Mouse (Mus musculus) brain, embryonic 18.5 days (tissue): Measurements from ENCODE around the gene Hlcs.

Experiments used
- DNase-seq: peaks from one replicate; pipeline ENCODE4 v3.0.0-alpha.2; 2012; ENCODE audit warnings: low read depth, low spot score

Hlcs gene

DNA sequence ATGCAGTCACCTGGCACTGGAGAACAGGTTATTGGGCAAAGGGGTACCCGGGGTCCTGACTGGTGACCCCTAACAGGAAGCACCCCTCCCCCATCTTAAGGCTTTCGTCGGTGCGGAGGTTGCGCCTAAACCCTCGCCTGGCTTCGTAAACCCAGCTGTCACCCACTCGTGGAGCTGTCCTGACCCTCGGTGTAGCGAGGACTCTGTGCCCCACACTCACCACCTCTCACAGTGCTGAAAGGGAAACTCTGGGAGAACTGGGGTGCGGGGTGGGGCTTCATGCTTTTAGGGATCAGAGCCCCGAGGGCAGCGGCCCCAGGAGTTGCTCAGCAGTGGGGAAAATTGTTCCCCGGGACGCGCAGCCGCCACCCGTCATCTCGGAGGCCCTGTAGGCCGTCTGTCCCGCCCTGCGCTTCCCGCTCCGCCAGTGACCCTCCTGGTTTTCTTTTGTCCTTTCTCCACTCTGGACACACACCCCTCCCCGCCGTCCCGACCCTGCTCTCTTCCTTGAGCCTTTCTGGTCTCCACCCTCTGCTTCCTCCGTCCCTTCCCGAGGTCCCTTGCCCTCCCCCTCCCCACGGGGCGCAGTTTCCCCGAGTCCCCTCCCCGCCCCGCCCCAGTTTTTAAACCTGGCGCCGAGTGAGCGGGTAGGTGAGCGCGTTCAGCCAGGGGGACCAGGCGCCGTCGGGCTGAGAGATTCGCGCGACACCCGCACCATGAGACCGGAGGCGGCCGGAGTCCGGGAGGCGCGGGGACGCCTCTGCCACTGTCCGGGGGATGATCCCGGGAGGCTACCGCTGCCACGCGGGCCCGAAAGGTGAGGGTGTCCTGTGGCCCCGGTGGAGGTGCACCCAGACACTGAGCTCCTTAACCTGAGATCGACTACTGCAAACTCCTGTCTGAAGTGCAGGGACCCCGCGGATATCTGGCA lies 14.7 kb upstream of the Hlcs start, which contains the start of gene Ripply3:
Ripply3 (plus strand) TSS at position 640 of the 931 bp plus-strand sequence.
- no peak for DNase-seq

DNA sequence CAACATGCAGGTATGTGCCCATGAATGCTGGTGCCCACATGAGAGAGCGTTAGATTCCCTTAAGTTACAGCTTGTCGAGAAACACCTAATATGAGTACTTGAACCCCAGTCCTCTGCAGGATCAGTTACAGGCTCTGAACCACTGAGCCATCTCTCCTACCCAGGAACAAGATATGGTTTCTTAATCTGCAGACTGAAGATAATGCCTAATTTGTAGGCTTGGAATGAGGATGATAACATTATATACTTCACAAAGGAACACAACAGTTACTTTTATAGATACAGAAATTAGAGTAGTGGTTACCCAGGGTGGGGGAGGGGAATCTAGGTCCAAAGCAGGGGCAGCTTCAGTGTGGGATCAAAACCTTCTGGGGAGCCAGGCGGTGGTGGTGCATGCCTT lies 12.6 kb upstream of the Hlcs start:
- DNase-seq, result no peak

GRCm38 (mm10) chr16:94323681-94324080 lies 10.3 kb upstream of the Hlcs start:
- DNase-seq, result no peak

GRCm38 (mm10) chr16:94320223-94320622 lies 6.9 kb upstream of the Hlcs start:
- no peak for DNase-seq

DNA sequence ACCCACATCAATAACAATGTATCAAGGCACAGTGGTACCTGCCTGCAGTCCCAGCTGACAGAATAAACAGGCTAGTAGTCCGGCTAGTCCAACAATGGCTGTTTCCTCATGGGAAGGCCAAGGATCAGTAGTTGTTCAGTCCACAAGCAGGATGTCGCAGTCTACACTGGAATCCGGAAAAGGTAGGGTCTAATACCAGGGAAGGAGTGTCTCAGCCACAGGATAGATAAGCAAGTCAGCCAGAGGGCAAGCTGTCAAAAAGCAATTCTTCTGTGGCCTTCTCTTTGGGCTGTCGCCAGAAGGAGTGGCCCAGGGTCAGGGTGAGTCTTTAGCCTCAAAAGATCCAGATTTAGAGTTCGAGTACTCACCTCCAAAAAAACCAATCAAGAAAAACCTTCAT lies 4.4 kb upstream of the Hlcs start:
- no peak for DNase-seq

GRCm38 (mm10) chr16:94315215-94315614 lies 1.8 kb upstream of the Hlcs start:
- no peak for DNase-seq

GRCm38 (mm10) chr16:94314626-94315025 lies 1.3 kb upstream of the Hlcs start:
- DNase-seq, result no peak

DNA sequence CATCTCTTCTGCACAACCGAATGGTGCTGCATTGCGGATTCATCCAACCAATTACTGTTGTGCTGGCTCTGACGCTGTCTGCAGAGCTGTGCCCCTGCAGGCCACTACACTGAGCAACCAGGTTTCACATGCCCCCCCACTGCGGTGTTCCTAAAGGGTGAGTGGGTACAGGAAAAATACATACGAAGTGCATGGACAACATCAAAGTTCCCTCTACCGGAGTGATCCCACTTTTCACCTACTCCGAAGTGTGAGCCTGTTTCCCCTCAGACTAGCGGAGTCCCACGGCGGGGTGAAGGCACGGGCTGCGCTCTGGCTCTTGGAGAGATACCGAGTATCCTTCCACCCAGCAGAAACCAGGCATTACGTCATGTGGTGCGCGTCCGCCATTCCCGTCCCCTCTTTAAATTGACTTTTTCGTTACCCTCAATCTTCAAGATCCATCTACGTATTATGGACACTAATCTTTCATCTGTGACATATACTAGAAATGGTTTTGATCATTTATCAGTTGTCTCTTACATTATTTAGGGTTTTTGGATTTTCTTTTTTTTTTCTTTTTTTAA lies 625 bp downstream of the Hlcs start:
- peak; percentile 89 for DNase-seq

- no peak for DNase-seq
Measured at GRCm38 (mm10) chr16:94311931-94312330, 1.4 kb downstream of the Hlcs start.

GRCm38 (mm10) chr16:94311416-94311815 lies 2.0 kb downstream of the Hlcs start:
- DNase-seq, result no peak

GRCm38 (mm10) chr16:94309025-94309424 lies 4.3 kb downstream of the Hlcs start:
- DNase-seq, result no peak

- DNase-seq, result no peak
Measured at GRCm38 (mm10) chr16:94307942-94308341, 5.4 kb downstream of the Hlcs start.

- no peak for DNase-seq
Measured at GRCm38 (mm10) chr16:94307526-94307925, 5.8 kb downstream of the Hlcs start.

DNA sequence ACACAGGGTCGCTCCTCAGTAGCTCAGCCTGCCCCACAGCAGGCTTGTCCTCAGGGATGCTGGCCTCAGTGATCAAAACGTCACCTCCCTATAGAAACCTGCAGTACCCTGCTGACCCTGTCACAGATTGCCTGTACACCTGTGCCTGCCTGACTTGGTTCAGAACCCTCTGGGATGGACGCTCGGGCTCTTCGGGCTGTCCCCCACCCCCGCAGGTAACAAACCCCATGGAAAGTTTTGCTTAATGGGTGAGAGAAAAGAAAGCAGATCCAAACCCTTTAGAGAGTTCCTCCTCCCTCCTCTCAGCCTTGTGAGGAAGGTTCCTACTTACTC lies 10.2 kb downstream of the Hlcs start:
- no peak for DNase-seq

DNA sequence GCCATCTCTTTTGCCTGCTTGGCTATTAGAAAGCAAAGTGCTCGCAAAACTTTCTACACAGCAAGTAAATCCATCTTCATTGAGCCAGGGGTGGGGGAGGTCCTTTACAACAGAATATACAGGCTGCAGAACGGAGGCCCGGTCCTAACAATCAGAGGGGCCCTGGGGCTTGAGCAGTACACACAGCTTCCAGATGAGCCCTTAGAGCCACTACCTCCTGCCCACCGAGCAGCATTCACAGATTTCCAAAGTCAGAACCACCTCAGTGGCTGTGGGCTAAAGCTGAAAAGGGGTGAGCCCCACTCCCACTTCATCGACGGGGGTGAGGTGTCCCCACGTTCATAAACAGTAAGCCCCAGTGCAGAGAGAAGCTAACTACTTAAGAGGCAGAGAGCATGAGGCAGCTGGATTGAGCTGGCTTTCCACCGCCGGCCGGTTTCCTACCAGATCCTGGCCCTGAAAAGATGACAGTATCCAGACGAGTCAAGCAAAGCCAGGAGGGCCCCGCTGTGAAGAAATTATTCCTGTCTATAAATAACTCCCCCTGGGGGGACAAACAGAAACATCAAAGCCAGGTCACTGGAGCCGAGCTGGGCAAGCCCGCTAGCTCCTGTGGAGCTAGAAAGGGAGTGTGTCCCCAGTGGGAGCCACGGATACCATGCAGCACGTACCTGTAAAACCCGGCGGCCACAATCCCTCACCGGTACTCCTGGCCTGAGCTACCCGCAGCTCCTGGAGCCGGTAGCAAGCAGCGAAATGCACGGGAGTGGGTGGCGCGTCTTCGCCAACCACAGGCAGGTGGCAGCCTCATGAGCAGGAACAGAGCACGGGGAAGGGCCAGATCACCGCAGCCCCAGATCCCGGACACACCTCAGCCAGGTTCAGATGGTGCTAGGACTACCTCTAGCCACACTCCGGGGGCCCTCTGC lies 10.8 kb downstream of the Hlcs start:
- DNase-seq, result no peak

GRCm38 (mm10) chr16:94301696-94302095 lies 11.7 kb downstream of the Hlcs start:
- no peak for DNase-seq

DNA sequence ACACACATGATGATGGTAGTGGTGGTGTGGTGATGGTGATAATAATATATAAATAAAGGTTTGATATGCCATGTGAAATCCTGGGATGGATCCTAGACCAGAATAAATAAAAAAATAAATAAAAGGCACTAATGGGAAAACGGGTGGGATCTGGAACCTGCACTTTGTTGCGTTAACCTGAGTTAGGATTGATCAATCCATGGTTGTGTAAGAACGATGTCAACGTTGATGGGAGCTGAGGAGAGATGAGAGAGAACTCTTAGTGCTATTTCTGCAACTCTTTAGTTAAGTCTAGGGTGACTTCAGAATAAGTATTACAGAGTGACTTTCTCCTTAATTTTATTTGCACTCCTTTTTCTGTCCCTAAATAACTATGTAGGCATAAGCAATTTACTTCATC lies 12.2 kb downstream of the Hlcs start:
- no peak for DNase-seq

- DNase-seq, result no peak
Measured at GRCm38 (mm10) chr16:94299210-94299609, 14.2 kb downstream of the Hlcs start.

- DNase-seq, result no peak
Measured at GRCm38 (mm10) chr16:94298081-94298480, 15.3 kb downstream of the Hlcs start.

- DNase-seq, result no peak
Measured at GRCm38 (mm10) chr16:94291141-94291540, 22.2 kb downstream of the Hlcs start.

GRCm38 (mm10) chr16:94290073-94290999 lies 23.0 kb downstream of the Hlcs start:
- DNase-seq, result peak; percentile 64
